Mouse (Mus musculus): ENCODE results near the gene Fhit.

The Fhit gene

DNA sequence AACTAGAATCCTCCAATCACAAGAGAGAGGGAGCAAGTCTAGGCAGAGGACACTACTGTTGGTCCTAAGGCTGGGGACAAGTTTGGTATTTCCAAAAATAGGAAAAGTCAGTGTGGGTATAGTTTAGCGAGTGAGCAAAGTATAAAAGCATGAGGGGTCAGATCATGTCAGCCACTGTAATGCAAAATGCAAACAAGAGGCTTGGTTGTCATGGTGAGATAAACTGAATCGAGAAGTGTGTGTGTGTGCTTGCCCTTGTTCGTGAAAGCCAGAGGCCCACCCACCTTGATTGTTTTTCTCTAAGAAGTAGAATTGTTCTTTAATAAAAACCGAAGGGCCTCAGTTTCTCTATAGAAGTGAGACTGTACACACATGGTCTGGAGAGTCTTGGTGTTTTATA, 1465.8 kb downstream of the Fhit start:
- DNase-seq (ENCODE audit: low read depth, low spot score): no peak

DNA sequence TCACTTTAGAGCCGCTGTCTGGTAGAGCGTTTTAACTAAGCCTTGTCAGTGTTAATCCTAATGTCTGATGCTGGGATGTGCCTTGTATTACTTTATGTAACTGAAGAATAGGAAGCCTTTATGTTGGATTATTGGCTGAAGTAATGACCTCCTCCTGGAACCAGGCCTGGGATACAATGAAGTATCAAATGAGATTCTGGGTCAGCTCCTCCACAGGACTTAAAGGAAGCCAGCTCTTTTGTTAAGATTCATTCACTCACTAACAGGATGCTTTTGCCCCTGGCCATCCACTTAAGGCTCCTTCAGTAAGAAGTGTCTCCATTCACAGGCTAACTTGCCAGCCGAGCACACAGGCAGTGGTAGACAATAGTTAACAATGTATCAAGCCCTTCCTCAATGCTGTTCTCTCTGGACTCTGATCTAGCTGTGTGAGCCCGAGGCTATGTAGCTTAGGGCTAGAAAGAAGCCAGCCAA, 1466.6 kb downstream of the Fhit start:
- no peak for DNase-seq (ENCODE audit: low read depth, low spot score)

DNA sequence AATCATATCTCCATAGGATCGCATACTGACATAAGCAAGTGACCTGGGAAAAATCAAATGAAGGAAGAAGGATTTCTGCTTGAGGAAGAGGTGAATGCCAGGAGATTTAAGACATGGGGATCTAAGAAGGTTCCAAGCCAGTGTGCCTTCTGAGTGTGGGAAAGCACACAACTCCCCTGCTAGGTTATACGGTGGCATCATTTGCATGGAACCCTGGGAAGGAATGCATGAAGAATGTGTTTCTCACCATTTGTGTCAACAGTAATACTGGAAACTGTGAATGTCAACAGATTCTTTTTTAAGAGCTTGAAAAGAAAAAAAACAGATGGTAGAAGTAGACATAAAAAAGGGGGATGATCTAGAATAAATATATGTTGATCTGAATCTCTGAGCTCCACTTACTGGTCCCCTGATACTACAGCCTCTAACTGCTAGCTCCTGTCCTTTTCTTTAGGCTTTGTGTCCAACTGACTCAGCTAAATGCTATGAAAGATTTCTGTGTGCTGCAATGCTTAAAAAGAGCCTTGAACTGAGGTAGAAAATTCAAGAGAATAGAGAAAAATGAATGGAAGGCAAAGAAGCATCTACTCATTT, 1473.1 kb downstream of the Fhit start:
- DNase-seq (ENCODE audit: low read depth, low spot score): peak; percentile 6

DNA sequence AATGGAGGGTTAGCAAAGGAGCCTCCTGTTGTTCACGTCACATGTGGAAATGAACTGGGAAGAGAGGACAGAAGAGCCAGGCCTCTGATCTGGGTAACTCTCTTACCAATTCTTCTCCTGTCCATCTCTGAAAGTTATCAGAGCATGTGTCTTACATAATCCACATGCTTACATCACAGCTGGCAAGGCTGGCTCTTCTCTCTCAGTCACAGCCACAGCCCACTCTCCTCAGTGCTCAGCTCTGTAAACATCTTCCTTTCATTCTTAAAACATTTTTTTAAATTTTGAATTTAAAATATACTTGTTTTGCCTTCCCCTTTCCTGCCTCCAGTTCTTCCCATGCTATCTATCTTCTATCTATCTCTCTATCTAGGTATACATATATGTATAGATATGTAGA, 1477.5 kb downstream of the Fhit start:
- no peak for DNase-seq (ENCODE audit: low read depth, low spot score)

DNA sequence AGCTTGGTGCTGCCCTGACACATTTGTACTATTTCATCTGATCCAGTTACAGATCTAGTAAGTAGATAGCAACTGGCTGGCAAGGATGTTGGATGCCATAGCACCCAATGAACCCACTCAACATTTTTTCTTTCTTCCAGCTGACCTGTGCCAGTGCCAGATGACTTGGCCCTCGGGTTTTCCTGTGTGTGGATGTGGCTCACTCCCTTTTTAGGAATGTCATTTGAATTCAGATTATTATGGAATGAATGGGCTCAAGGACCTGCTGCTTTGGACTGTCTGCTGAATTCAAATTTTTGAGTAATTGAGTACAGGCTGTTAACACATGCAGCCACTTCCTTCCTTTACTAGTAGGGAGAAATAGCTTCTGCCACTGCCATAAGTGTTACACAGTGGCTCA, 1489.1 kb downstream of the Fhit start:
- no peak for DNase-seq (ENCODE audit: low read depth, low spot score)

DNA sequence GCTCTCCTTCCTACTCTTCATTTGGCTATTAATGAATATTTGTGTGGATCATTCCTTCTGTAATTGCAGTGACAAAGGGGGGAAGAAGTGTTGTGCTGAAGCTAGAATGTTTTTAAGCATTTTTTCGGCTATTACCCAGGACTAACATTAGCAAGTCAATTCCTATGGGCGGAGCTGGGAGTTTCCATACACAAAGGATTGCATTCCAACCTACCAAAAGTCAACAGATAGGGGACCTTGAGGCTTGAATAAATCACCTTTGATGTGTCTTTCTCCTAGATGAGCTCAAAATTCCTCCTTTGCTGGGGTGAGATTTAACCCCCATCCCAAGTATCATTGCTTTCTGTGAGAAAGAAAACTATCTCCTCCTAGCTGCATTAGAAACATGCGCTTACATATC, 1490.1 kb downstream of the Fhit start:
- DNase-seq (ENCODE audit: low read depth, low spot score): no peak

DNA sequence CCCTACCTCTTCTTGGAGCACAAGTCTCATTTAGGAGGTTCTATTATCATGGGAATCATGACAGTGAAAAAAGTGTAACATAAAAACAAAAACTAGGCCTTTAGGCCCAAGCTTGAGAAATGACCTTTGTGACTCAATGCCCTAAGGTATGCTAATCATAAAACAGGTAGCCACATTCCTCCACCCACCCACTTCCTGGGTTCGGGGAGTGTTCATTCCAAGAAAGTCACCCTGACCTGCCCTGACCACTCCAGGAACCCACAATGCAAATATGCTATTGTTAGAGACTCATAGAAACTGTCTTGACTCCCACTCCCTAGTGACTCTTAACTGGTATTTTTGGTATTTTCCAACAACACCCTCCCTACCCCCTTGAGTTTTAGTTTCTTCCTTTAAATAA, 1492.1 kb downstream of the Fhit start:
- DNase-seq (ENCODE audit: low read depth, low spot score): no peak

DNA sequence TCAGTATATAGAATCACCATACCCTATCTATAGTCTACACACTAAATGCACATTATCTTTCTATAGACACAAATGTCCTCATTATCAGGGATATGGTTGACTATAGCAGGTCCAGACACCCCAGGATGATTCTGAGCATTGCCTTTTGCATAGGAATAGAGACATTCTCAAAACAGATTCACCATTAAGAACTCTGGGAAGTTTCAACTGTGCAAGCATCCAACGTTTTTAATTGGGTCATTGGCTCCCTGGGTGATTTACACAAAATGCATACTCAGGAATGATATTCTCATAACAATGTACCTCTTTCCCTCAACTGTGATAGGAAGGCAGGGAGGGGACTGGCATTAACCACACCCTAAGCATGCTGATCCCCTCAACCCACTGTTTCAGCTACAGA, 1503.4 kb downstream of the Fhit start:
- no peak for DNase-seq (ENCODE audit: low read depth, low spot score)

DNA sequence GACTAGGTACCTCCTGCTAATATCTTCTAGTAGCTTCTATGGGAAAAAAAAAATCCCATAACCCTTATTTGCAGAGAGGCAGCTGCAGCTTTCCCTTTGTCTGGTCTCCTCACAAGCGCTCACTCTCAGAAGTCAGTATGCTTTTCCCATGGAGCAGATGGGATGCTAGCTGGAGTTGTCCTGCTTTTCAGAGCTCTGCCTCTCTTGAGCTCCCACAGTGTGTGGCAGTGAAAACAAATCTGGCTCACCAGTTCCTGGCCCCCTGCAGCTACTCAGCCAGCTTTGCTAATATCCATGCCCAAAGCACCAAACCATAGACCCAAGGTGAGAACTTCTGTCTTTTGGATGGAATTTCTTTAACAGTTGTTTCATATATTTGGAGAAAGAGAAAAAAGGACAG, 1510.4 kb downstream of the Fhit start:
- no peak for DNase-seq (ENCODE audit: low read depth, low spot score)

DNA sequence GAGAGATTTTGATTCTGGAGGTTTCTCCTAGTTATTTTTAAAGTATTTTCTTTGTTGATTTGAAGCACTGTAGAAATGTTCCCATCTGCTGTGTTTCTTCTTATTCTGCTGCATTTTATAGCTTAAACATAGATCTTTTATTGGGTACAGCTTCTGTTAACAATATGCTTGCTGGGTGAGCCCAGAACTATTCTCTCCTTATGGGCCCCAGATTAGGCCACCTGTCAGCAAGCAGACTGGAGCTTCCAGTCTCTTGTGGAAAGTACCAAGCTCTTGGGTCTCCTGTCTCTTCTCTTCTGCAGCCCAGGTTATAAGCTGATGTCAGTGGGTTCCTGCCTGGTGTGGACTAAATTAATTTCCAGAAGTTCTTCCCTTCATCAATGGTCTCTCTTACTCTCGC, 1513.4 kb downstream of the Fhit start:
- no peak for DNase-seq (ENCODE audit: low read depth, low spot score)

DNA sequence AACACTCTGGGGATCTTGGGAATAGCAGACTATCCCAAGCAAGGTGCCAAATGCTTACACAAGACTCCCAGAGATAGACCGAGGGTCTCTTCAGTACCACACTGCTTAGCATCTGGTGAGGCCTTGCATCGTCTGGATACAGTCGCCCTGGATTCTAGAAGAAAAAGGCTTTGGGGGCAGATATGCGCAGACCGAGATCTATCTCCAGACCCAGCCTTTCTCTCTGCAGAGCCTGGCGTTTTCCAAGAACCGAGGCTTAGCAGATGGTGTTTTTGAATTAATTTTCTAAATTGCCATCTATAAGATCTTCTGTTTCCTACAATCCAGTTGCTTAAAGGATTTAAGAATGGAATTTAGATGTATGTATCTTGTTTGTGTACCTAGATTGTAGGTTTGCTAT, 1515.6 kb downstream of the Fhit start:
- no peak for DNase-seq (ENCODE audit: low read depth, low spot score)

DNA sequence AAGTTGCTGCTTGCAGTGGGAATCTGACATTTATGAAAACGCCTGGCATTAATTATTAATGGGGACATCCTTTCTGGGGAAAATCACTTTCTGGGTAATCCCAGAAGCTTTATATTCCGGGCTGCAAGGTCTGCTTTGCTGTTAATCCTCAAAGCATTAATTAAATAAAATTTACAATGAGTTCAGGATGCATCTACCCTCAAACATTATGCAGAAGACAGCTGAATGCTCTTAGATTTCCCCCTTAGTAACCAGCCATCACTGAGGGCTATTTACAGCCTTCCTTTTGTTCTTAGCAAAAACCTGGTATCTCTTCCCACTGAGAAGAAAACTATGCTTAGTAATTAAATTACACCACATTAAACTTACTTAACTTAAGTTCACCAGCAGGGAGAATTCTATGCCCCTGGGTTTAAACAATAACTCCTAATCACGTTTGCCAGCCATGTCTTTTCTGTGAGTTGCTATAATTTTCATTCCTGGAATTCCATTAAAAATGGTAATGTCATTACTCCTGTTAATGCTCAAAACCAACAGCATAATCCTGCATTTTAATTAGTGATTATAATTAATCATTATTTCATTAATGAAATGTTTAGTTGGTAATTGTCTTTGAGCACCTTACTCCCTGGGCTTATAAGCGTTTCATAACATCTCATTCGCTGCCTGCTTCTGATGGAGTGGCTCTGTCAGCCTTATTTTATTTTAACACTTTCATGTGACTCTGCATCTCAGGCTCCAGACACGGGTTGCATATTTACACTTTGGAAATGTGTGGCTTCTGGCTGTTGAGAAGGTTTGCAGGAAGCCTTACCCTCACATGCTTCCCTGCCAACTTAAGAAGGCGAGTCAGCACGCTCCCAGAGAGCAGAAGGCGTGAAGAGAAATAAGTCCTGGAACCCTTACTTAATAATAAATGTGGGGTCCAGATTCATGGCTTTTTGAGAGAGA, 1517.3 kb downstream of the Fhit start:
- DNase-seq (ENCODE audit: low read depth, low spot score): no peak

DNA sequence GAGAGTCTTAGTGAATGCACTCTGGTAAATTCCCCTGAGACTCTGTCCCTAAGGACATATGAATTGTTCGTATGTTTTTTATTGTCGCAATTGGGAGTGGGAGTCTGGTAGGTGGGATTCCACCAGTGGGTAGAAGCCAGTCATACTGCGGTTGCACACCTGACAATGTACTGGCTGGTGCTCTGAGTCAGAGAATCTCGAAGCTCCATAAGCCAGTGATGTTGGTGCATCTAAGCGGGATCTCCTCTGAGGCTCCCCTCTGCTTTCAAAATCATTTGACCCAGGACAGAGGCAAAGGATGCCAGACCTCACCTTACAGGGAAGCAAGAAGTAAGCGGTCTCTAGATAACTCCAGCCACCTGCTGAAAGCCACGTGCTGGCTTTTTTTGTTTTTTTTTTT, 1518.1 kb downstream of the Fhit start:
- DNase-seq (ENCODE audit: low read depth, low spot score): no peak

DNA sequence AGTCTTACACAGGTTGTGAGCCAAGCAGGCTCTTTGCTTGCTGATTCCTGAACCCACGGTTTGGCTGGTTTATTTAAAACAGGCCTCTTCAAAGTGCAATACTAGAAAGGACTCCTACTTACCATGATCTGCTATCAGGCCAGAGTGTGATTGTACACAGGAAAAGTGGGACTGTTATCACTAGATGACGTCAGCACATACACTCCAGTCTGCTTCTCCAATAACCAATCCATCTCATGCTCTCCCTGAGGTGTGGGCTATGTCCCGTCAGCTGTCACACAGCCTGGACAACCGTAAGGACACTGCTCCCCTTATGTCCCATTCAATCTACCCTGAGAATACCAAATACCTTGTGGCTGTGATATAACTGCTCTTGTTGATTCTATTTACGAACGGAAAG, 1519.2 kb downstream of the Fhit start:
- DNase-seq (ENCODE audit: low read depth, low spot score): no peak

DNA sequence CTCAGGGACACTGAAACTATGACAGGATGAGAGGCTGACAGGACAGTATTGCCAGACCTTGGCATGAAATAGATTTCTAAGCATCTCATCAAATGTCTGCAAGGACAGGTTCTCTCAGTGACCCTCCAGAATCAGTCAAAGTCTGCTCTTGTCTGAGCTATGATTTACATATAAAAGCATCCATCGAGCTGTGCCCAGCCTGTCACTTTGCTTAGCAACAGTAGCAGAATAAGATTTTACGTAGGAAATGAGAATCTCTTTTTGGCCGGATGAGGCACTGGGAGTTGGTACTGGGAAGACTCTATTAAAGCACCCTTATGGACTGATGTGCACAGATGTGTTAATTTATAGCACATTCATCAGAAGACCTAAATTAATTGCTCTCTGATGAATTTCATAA, 1519.8 kb downstream of the Fhit start:
- no peak for DNase-seq (ENCODE audit: low read depth, low spot score)

DNA sequence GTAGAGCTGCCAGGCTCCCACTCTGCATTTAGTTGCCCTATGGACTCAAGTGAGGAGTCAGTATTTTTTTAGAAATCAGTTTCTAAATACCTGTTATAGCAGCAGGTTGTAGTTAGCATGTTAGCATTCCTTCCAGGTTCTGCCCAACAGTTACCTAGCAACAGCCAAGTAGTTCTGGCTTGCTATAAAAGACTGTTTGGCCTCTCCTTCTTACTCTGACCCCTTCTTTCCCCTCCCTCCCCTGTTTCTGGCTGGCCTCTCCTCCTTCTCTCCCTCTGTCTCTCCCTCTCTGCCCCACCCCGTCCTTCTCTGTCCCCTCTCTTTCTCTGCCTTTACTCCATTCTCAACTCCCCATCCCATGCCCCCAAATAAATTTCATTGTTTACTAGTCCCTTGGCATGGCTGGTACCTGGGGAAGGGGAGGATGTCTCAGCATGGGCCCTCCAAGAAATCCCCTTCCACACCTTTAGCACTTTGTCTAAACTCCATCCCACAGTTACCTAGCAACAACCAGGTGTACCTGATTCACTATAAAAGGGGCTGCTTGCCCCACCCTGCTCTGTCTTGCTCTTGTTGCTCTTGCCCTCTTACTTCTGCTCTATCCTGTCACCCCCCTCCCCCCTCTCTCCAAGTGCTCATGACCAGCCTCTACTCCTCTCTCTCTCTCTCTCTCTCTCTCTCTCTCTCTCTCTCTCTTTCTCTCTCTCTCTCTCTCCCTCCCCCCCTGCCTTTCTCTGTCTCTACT, 1527.4 kb downstream of the Fhit start:
- DNase-seq (ENCODE audit: low read depth, low spot score): no peak

DNA sequence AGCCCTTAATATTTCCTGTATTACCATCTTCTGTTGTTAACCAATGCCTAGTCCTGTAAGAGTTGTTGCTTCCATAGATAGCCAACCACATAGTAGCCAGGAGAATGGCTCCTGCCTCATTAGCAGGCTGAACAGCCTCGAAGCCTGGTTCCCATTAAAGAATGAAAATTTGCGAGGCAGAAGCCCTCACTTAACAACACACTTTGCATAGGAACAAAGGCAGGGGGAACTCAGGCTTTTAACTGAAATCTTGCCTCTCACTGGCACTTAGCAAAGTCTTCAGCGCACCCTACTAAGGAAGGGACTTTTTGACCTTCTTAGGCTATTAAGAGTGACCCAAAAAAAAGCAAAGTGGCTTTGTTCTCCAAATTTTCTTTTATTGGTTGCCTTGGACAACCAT, 1529.3 kb downstream of the Fhit start:
- DNase-seq (ENCODE audit: low read depth, low spot score): no peak

DNA sequence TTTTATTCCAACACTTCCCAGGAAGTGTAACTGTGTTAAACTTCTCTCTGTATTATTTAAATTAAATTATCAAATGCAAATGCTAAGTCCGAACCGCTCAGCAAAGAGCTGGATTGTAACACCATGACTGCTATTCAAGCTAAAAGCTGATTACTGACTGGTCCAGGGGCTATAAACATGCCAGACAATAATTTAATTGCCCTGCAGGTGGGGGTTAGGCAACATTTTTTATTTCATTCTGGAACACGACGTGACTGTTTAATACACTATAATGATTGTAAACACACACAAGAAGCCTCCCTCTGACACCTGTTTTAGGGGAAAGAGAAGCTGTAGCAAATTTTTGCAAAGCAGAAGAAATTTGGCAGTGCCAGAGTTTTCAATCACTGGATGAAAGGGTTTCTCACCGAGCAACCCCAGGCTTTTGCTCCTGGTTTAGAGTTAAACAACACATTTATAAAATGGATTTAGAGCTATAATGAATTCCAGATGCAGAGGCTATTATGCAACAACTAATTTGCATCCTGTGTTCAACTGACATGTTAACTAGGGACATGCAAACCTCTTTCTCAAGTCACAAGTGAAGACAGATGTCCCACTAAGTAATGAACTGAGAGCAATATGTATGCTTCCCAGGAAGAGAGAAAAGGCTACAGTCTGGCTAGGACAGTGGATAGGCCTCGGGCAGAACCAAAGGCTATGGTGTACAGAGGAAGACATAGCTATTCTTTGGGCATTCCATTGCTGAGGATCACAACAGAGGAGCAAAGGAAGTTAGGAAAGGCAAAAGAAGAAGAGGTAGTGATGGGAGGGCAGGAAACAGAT, 1538.4 kb downstream of the Fhit start:
- DNase-seq (ENCODE audit: low read depth, low spot score): peak; percentile 22

DNA sequence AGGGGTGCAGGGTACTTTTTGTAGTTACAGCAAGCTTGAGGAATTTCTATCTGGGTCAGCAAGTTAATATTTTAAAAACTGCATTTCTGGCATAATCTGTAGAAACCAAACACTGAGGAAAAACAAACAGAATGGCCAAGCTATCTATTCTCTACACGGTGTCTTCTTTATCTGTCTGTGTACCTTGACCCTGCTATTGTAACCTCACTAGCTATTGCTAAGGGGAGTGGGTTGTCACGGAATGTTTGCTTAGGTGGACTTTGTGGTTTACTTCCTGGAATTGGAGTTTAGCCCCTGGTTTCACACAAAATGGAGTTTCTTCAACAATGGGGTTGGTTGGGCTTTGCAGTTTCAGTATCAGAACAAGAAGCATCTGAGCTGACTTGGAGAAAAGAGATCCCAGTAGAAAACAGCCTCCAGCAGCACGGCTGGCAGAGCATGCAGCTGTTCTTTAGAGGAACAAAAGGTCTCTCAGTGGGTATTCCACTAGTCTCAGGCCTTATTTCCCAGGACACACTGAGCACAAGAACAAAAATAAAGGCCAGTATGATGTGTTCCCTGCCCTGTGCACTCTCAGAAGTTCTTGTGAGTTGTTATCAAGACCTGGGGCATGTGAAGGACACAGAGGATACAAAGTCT, 1540.8 kb downstream of the Fhit start:
- DNase-seq (ENCODE audit: low read depth, low spot score): no peak

DNA sequence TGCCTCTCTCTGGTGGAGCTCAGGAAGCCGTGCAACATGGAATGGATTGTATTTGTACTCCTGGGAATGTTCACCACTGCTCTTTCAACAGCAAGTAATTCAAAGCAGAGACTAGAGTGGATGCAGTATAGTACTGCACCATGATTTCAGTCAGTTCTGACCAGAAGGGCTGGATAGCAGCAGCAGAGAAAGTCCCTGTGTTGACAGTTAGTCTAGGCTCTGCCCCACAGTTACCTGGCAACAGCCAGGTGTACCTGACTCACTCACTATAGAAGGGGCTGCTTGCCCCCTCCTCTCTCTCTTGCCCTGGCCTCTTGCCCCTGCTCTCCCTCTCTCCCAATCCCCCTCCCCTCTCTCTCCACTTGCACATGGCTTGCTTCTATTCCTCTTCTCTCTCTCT, 1542.0 kb downstream of the Fhit start:
- no peak for DNase-seq (ENCODE audit: low read depth, low spot score)

DNA sequence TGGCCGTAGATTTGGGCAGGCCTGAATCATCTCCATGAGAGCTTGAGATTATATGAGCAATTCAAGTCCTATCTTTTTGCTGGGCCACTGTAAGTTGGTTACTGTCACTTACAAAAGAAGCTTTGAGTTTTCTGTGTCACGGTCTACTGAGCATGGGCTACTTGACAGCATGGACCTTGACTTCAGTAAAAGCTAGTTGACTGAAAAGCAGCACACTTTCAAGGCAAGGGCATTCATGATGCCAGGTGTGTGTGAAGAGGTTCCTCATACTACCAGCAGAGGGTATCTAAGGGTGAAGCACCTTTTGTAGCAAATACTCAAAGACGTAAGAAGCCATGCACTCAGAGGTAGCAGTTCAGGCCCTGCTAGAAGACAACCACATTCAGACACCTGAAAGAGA, 1548.7 kb downstream of the Fhit start:
- no peak for DNase-seq (ENCODE audit: low read depth, low spot score)
